Mouse (Mus musculus): Measurements from ENCODE around the gene Vill. TPM values are rescaled to one million over a fixed set of nuclear protein-coding genes. Genes with fewer than 3 reads are reported as not detected.

Gene Vill
- polyA plus RNA-seq, 1 experiment, result 11.4 TPM

- no peaks in the 10 kb centered on the region for H3K27me3 ChIP-seq (ENCODE audit: control insufficient read depth, insufficient read depth, low read length)
- peaks cover 2% of the 10 kb centered on the region for H3K4me1 ChIP-seq (ENCODE audit: control insufficient read depth, insufficient read depth, low read length)
- no peak for TF ChIP-seq CTCF (IDR thresholded peaks at IDR 0.05; ENCODE audit: control insufficient read depth, insufficient read depth, insufficient replicate concordance, low read depth, low read length)
- TF ChIP-seq POLR2A (IDR thresholded peaks at IDR 0.05; ENCODE audit: control insufficient read depth, low read depth, low read length), result no peak
- H3K27ac ChIP-seq (ENCODE audit: control insufficient read depth, insufficient read depth, low read depth, low read length), result no peak overlapping the region
- no peaks in the 10 kb centered on the region for H3K36me3 ChIP-seq (ENCODE audit: control insufficient read depth, insufficient read depth, low read length)
- no peak overlapping the region for H3K4me3 ChIP-seq (ENCODE audit: control insufficient read depth, low read depth, low read length)
These were observed 15.4 kb upstream of the Vill start for GRCm38 (mm10) chr9:119037076-119037730.

GRCm38 (mm10) chr9:119038574-119038973 lies 14.0 kb upstream of the Vill start:
- no peaks in the 10 kb centered on the region for H3K36me3 ChIP-seq (ENCODE audit: control insufficient read depth, insufficient read depth, low read length)
- H3K4me3 ChIP-seq (ENCODE audit: control insufficient read depth, low read depth, low read length), result no peak overlapping the region
- H3K27me3 ChIP-seq (ENCODE audit: control insufficient read depth, insufficient read depth, low read length), result no peaks in the 10 kb centered on the region
- no peak overlapping the region for H3K27ac ChIP-seq (ENCODE audit: control insufficient read depth, insufficient read depth, low read depth, low read length)
- no peaks in the 10 kb centered on the region for H3K4me1 ChIP-seq (ENCODE audit: control insufficient read depth, insufficient read depth, low read length)
- TF ChIP-seq CTCF (IDR thresholded peaks at IDR 0.05; ENCODE audit: control insufficient read depth, insufficient read depth, insufficient replicate concordance, low read depth, low read length) (no peak), POLR2A (IDR thresholded peaks at IDR 0.05; ENCODE audit: control insufficient read depth, low read depth, low read length) (no peak)

GRCm38 (mm10) chr9:119040101-119040775 lies 12.3 kb upstream of the Vill start:
- no peak overlapping the region for H3K4me3 ChIP-seq (ENCODE audit: control insufficient read depth, low read depth, low read length)
- no peaks in the 10 kb centered on the region for H3K4me1 ChIP-seq (ENCODE audit: control insufficient read depth, insufficient read depth, low read length)
- no peaks in the 10 kb centered on the region for H3K27me3 ChIP-seq (ENCODE audit: control insufficient read depth, insufficient read depth, low read length)
- TF ChIP-seq POLR2A (IDR thresholded peaks at IDR 0.05; ENCODE audit: control insufficient read depth, low read depth, low read length), result no peak
- TF ChIP-seq CTCF (IDR thresholded peaks at IDR 0.05; ENCODE audit: control insufficient read depth, insufficient read depth, insufficient replicate concordance, low read depth, low read length), result no peak
- H3K36me3 ChIP-seq (ENCODE audit: control insufficient read depth, insufficient read depth, low read length), result no peaks in the 10 kb centered on the region
- H3K27ac ChIP-seq (ENCODE audit: control insufficient read depth, insufficient read depth, low read depth, low read length), result no peak overlapping the region

GRCm38 (mm10) chr9:119048182-119048903 lies 4.2 kb upstream of the Vill start:
- Histone ChIP-seq H3K27ac (ENCODE audit: control insufficient read depth, insufficient read depth, low read depth, low read length) (no peak overlapping the region), H3K4me1 (ENCODE audit: control insufficient read depth, insufficient read depth, low read length) (peaks cover 15% of the 10 kb centered on the region), H3K27me3 (ENCODE audit: control insufficient read depth, insufficient read depth, low read length) (no peaks in the 10 kb centered on the region), H3K36me3 (ENCODE audit: control insufficient read depth, insufficient read depth, low read length) (no peaks in the 10 kb centered on the region), H3K4me3 (ENCODE audit: control insufficient read depth, low read depth, low read length) (no peak overlapping the region)
- no peak for TF ChIP-seq CTCF (IDR thresholded peaks at IDR 0.05; ENCODE audit: control insufficient read depth, insufficient read depth, insufficient replicate concordance, low read depth, low read length)
- no peak for TF ChIP-seq POLR2A (IDR thresholded peaks at IDR 0.05; ENCODE audit: control insufficient read depth, low read depth, low read length)

DNA sequence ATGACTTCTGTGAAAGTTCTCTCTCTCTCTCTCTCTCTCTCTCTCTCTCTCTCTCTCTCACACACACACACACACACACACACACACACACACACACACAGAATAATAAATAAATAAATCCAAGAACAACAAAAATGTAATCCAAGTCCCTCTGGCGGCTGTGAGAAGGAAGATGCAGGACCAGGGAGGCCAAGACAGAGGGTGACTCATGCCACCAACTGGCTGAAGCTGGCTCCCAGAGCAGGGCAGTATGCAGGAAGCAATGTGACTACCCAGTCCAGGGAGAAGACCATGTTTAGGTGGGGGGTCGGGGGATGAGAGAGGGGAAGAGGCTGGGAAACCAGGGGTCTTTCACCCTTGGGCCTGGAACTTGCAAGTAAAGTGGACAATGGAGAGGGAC lies 1.4 kb upstream of the Vill start:
- no peaks in the 10 kb centered on the region for H3K36me3 ChIP-seq (ENCODE audit: control insufficient read depth, insufficient read depth, low read length)
- no peak overlapping the region for H3K4me3 ChIP-seq (ENCODE audit: control insufficient read depth, low read depth, low read length)
- H3K4me1 ChIP-seq (ENCODE audit: control insufficient read depth, insufficient read depth, low read length), result peaks cover 19% of the 10 kb centered on the region
- H3K27ac ChIP-seq (ENCODE audit: control insufficient read depth, insufficient read depth, low read depth, low read length), result no peak overlapping the region
- H3K27me3 ChIP-seq (ENCODE audit: control insufficient read depth, insufficient read depth, low read length), result no peaks in the 10 kb centered on the region
- TF ChIP-seq CTCF (IDR thresholded peaks at IDR 0.05; ENCODE audit: control insufficient read depth, insufficient read depth, insufficient replicate concordance, low read depth, low read length), result no peak
- no peak for TF ChIP-seq POLR2A (IDR thresholded peaks at IDR 0.05; ENCODE audit: control insufficient read depth, low read depth, low read length)

DNA sequence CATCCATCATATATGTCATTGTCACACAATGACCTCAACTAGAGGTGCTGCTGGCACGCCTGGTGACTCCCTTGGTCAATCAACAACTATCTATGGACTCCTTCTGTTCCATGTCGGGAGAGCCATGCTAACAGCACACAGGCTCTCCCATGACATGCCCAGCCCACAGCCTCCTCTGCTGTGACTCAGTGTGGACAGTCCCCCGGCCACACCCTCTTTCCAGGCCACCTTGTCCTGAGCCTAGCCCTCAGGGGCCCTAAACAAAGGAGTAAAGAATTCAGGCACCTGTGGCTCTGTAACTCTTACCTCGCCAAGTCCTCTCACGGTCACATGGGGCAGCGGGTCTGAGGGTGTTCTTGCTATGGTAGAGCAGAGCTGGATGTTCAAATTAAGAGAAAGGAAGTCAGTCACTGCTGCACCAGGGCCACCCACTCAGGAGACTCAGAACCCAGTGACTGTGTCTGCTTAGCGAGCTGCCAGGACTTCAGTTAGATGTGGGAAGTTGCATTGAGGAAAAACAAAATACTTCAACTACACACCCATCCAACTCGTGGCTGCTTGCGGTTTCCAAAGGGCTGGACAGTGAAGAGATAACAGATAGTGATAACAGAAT lies 1.5 kb downstream of the Vill start:
- H3K27me3 ChIP-seq (ENCODE audit: control insufficient read depth, insufficient read depth, low read length), result no peaks in the 10 kb centered on the region
- no peak overlapping the region for H3K4me3 ChIP-seq (ENCODE audit: control insufficient read depth, low read depth, low read length)
- TF ChIP-seq CTCF (IDR thresholded peaks at IDR 0.05; ENCODE audit: control insufficient read depth, insufficient read depth, insufficient replicate concordance, low read depth, low read length), result no peak
- TF ChIP-seq POLR2A (IDR thresholded peaks at IDR 0.05; ENCODE audit: control insufficient read depth, low read depth, low read length), result no peak
- H3K27ac ChIP-seq (ENCODE audit: control insufficient read depth, insufficient read depth, low read depth, low read length), result no peak overlapping the region
- no peaks in the 10 kb centered on the region for H3K36me3 ChIP-seq (ENCODE audit: control insufficient read depth, insufficient read depth, low read length)
- H3K4me1 ChIP-seq (ENCODE audit: control insufficient read depth, insufficient read depth, low read length), result peaks cover 19% of the 10 kb centered on the region

DNA sequence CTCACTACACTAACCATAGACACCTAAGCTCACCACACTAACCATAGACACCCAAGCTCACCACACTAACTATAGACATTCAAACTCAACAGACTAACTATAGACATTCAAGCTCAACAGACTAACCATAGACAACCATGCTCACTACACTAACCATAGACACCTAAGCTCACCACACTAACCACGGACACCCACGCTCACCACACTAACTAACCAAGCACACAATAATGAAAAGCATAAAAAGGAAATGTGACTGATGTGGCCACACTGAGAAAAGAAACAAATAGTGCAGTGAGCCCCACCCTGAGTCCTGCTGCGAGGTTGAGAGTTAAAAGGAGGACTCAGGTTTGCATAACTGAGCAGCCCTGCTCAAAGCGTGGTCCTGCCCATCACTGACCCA lies 2.8 kb downstream of the Vill start:
- TF ChIP-seq CTCF (IDR thresholded peaks at IDR 0.05; ENCODE audit: control insufficient read depth, insufficient read depth, insufficient replicate concordance, low read depth, low read length) (no peak), POLR2A (IDR thresholded peaks at IDR 0.05; ENCODE audit: control insufficient read depth, low read depth, low read length) (no peak)
- H3K27ac ChIP-seq (ENCODE audit: control insufficient read depth, insufficient read depth, low read depth, low read length), result no peak overlapping the region
- peaks cover 19% of the 10 kb centered on the region for H3K4me1 ChIP-seq (ENCODE audit: control insufficient read depth, insufficient read depth, low read length)
- H3K36me3 ChIP-seq (ENCODE audit: control insufficient read depth, insufficient read depth, low read length), result no peaks in the 10 kb centered on the region
- no peak overlapping the region for H3K4me3 ChIP-seq (ENCODE audit: control insufficient read depth, low read depth, low read length)
- no peaks in the 10 kb centered on the region for H3K27me3 ChIP-seq (ENCODE audit: control insufficient read depth, insufficient read depth, low read length)
